Mouse (Mus musculus): ENCODE measurements around the gene Cnn3.

Cnn3 gene

DNA sequence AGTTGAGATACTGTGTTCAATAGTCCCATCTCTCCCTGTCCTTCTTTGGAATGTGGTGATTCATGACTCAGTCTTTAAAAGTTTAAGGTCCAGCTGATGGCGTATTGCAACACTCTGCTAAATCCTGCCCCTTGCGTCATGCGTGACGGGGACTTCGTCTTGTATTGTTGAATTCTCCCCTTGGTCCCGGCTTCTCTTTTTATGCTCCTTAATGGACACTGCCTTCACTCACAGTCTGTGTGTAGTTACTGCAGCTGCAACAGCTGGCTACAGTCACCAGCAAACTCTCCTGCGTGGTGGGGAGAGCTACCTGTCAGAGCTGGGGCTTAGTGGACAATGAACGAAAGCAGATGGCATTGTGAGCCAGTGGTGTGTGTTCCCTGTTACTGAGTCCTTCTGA, 23.2 kb downstream of the Cnn3 start:
- peak; percentile 35 to 54 for DNase-seq (ENCODE audit: low spot score in 2 of 2)

DNA sequence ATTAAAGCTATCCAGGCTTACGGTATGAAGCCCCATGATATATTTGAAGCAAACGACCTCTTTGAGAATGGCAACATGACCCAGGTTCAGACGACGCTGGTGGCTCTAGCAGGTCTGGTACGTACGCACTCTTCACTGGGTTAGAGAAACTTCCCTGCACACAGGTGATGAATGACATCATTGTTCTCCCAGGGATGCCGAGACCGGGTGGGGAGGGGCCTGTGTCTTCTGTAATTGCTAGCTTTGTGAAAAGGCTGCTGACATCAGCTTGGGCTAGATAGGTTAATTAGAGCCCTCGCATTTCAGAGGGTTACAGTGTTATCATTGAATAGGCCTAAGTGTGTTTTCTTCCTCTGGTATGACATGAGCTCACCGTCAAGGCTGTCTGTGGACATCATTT, 25.1 kb downstream of the Cnn3 start:
- DNase-seq (ENCODE audit: low spot score in 2 of 2): no peak

DNA sequence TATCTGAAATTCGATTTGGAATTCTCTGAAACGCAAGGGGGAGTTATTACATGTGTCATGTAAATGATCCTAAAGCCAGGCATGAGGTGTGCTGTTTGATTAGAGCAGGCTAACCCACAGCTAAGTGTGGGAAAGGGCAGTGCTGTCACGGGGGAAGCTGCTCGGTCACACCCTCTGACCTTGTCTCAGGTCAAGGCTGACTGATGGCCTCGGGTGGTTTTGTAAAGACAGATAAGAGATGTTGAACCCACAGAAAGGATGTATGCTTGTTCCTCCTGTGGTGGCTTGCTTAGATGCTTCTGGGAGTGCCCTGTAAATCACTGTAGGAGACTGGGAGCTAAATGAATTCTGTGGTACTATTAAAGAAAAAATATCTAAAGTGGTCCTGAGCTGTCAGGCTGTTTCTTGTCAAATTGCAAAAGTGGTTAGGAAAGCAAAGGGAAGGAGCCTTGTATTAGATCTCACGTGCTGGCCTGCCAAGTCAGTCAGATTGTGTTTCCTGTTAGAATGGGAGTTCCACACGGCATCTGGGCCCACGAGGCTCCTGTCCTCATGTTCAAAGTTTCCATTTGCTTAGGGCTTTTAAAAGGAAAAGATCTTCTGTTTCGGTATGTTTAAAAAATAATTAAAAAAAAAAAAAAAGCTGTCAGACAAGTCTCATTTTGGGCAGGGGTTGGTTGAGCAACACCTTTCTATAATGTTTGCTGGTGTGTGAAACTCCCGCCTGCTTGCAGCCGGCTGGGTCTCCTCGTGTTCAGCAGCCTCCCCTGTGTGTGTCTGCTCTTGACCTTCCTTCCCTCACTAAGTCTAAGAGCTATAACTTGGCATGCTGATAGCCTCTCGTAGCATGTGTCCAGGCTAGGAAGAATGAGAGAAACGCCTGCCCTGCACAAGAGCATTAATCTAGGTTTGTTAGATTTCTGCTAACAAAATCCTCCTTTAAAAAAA, 32.5 kb downstream of the Cnn3 start:
- DNase-seq (ENCODE audit: low spot score in 2 of 2): no peak

DNA sequence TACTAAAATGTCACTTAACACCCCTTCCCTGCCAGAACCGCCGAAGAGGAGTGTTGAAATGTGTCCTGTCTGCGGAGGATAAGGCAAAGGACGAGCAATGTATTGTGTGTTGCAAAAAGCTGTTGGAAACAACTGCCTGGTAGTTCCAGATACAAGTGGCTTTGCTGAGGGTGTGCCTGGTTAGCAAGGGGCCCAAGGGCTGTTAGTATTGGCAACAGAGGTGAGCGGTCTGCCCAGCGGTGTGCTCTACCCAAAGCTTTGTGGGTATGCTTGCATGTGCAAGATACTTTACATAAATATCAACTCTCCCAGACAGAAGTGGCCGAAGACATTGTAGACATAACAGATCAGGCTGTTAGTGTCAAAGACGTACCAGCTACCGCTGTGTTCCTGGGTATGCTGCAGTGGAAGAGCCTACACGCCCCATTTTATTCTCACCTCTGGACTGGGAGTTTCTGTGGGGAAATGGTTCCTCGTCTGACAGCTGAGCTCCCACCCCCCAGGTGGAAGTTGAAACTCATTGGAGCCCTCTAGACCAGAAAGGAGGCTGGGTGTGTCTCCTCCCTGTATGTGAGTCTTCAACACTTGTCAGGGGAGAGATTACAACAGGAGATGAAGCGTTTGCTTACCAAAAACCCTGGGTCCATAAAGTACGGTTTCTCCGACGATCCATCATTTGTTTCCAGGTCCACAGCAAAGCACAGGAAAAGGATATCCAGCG, 34.3 kb downstream of the Cnn3 start:
- DNase-seq (ENCODE audit: low spot score in 2 of 2): no peak

DNA sequence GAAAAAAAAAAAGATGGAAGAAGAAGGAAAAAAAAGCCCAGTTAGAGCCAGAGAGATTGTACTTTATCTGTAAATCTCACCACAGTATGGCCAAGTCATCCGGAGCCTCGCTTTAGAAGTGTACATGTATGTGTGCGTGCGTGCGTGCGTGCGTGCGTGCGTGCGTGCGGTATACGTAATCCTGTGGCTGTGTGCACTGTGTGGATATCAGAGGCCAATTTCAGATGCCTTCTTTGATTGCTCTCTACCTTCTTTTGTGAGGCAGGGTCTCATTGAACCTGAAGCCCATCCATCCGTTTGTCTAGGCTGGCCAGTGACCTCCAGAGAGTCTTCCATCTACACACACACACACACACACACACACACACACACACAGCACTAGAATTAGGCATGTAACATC, 35.2 kb downstream of the Cnn3 start:
- no peak for DNase-seq (ENCODE audit: low spot score in 2 of 2)

DNA sequence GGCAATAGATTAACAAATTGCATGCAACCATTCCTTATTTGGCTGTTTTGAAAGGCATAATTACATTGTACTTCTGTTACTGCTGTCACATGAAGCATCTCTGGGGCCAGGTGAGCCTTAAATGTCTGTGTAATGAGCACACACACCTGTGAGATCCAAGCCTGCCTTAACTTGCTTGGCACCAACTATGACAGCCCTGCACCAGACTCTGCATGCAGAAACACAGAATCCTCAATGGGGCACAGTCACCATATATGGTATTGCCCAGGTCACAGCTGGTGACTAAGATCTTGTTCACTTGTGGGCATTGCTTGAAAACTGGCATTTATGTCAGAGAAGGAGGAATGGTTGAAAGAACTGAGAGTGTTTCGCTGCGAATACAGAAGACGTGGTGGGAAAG, 36.5 kb downstream of the Cnn3 start:
- no peak for DNase-seq (ENCODE audit: low spot score in 2 of 2)

DNA sequence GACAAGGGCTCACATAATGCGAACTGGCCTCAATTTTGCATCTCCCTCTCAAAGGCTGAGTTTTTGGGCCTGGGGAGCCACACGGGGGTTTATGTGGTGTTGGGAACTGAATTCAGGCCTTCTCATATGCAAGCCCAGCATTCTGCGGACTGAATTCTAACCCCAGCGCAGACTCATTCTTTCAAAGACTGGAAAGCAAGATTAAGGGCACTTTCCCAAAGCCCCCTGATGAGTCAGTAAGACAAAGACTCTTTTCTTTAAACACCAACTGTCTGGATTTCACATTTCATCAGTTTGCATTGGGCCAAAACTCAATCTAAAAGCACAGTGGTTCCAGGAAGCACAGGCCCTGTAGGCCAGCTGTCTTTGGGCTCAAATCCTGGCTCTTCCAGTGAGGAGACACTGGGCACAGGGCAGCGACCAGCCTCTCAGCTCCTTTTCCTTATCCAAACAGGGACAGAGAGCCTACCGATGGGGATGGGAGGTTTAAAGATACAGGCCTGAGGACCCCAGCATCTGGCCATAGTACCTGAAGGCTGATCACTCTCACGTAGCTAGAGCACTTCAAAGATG, 38.5 kb downstream of the Cnn3 start:
- DNase-seq (ENCODE audit: low spot score in 2 of 2): no peak

DNA sequence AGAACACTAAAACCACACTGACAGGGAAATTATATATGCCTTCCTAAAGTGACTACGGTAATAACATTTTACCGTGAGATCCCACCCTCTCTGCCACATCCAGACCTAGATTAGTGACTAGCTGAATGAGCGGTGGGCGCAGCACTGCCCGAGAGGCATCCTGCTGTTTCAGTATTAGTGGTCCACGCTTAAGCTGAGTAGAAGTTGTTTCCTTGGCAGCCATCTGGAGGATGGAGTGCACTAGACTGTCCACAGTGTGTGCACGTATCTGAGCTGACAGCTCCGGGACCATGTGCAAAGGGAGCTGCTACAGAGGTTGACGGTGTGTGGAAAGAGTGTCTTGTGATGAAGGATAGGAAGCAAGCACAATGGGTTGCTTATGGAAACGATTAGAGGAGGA, 39.5 kb downstream of the Cnn3 start:
- no peak for DNase-seq (ENCODE audit: low spot score in 2 of 2)

DNA sequence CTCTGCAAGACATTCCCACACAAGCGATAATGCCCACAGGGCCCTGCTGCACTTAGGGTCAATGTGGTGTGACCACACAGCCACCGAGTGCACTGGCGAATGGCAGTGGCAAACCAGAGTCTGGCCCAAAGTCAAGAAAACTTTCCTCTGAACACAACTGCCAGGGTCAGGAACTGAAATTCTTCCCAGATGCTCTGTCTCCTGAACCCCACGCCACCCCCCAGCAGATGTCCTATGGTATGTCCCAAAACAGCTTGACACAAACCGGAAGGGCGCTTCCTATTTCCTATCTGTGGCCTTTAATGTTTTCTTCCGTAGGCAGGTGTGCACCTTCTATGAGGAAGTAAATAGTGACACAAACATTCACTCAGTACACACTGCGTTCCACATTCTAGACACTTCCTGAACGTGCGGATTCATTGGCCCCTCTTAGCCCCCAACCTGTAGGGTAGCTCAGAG, 40.8 kb downstream of the Cnn3 start:
- DNase-seq (ENCODE audit: low spot score in 2 of 2): no peak

DNA sequence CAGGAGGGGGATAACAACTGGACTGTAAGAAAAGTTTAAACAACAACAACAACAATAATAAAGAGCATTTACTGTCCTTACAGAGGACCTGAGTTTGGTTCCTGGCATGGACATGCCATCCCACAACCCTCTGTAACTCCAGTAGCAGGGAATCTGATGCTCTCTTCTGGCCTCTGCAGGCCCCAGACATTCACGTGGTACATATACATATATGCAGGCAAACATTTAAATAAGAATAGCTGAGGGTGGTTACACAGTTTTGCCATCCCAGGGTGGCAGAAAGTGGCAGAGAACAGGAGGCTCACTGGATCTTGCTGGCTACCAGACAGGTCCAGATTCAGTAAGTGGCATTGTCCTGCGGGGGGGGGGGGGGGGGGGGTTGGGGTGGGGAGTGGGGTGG, 41.8 kb downstream of the Cnn3 start:
- no peak for DNase-seq (ENCODE audit: low spot score in 2 of 2)

DNA sequence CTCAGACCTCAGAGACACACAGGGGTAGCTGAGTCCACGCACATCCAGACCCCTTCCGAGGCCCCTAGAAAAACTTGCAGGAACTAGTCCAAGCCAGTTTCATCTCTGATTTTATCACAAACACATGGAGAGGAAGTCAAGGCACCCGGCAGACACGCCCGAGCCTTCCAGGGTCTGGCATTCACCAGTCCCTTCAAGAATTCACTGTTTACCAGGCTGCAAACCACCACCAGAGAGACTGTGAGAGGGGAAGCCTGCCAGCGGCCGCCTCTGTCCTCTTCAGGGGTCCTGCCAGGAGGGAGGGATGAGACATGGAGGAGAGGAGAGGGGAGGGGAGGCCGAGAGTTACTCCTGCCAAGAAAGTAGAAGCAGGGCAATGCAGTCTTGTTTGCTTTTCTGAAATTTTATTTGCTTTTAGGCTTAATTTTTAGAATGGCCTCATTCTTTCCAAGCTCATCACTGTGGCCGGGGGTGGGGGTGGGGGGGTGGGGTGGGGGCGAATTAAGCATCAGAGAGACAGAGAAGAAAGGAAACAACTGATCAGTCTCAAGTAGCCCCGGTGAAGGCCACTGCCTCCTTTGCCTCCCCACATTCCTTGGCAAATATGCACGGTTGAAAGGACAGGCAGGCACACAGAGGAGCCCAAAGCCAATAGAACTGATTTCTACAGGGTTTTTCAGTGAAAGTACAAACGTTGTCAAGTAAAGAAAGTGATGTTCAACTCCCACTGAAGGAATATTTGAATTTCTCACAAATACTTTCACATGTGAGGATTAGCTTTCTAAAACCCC, 43.1 kb downstream of the Cnn3 start:
- DNase-seq (ENCODE audit: low spot score in 2 of 2): no peak

DNA sequence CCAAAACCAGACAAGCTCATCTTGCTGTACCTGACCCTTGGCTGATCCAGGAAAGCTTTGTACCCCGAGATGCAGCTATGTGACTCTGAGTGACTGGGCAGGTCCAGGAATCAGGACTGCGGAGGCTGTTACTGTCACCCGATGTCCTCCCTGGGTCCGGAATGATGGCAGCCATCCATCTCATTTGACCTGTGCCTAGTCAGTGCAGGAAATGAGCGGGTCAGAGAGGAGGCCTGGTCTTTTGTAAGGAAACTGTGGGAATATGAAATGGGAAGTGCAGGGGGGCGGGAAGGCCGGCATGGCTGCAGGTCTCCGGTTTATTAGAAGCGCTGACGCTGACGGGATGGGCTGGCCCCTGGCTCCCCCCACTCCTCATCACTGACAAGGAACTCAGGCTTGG, 45.4 kb downstream of the Cnn3 start:
- peak in 1 of 2 experiments; percentile 25 for DNase-seq (ENCODE audit: low spot score in 2 of 2)

DNA sequence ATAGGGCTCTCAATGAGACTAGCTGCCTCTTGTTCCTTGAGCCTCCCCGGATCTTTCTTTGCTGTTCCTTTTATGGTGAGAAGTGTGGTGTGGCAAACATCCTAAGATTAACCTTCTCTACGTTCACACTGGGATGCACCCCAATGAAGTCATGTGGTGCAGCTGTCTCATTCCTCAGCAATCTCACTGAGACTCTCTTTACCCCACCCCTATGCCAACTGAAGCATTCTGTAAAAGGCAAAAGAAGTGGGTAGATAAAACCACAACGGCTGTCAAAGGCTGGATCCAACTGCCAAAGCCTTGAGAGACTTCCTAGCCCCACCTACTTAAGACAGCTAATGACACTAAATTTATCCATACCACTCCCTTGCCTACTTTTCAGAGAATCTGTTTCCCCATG, 48.4 kb downstream of the Cnn3 start:
- DNase-seq (ENCODE audit: low spot score in 2 of 2): no peak

DNA sequence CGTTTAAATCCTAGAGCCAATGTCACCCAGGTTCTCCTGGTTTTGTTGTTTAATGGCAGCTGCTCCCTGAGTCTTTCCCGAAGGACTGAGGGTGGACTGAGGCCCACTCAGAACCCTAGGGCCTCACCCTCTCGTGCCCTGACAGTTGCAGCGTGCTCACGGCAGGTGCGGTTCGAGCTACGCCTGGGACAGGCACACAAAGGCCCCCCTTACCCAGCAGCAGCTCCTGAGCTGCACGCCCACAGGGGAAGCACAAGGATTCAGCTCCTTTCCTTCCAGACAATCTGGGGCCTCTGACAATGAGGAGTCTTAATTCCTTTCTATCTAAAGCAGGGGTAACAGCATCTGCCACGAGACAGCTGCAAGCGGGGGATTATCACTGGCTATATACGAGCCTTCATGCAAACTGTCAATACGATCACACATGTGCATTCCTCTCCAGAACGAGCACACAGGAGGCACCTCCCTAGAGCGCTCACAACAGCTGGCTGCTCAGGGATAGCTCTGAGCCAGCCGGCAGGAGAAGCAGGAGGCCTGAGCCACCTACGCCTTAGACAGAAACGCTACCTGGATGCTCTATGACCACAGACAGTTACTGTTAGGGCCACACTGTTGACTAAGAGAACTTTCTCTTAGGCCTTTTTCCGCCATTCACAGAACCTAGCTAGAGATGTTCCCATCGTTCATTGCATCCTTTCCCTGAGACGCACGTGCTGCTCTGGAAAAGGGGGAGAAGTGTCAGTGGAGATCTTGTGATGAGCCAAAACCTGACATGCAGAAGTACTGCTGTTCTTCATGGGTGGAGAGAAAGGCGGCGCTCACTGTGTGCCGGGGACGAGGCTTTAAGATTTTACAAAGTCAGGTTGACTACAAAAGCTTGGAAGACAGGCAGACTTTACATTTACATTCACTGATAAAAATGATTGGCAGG, 54.0 kb downstream of the Cnn3 start:
- DNase-seq (ENCODE audit: low spot score in 2 of 2): no peak

DNA sequence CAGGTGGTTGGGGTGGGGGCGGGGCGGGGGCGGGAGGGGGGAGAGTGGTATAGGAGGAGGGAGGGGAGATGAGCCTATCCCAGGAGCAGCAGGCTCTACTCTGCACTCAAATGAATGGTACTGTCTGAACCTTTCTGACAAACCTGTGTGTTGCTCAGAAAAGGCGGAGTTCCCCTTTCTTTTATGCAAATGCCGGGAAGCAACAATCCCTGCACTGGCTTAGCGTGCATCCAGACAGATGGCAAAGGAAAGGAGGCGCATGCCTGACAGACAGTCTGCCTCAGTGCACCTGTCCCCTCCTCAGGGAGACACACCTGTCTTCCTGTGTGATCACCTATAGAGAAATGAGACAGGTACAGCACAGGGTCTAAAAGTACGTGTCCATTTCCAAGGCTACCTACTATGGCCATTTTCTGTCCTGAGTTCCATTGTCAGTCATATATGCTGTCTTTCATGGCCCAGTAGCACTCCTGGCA, 54.7 kb downstream of the Cnn3 start:
- no peak for DNase-seq (ENCODE audit: low spot score in 2 of 2)

DNA sequence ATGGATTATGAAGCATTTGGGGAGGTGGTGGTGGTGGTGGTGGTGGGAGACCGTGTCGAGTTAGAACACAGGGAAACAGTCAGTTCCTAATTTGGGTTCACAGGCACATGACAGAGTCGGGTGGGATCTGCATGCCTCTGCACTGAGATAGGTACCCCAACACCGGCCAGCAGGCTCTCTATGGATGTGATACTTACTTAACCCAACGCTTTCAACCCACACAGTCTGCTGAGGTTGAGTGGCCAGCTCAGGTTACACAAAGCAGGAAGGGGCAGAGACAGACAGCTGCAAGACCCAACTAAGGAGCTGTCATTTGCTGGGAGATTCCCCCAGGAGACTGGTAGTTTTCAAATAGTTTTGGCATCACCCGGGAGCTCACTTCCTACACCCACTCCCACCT, 55.3 kb downstream of the Cnn3 start:
- no peak for DNase-seq (ENCODE audit: low spot score in 2 of 2)

DNA sequence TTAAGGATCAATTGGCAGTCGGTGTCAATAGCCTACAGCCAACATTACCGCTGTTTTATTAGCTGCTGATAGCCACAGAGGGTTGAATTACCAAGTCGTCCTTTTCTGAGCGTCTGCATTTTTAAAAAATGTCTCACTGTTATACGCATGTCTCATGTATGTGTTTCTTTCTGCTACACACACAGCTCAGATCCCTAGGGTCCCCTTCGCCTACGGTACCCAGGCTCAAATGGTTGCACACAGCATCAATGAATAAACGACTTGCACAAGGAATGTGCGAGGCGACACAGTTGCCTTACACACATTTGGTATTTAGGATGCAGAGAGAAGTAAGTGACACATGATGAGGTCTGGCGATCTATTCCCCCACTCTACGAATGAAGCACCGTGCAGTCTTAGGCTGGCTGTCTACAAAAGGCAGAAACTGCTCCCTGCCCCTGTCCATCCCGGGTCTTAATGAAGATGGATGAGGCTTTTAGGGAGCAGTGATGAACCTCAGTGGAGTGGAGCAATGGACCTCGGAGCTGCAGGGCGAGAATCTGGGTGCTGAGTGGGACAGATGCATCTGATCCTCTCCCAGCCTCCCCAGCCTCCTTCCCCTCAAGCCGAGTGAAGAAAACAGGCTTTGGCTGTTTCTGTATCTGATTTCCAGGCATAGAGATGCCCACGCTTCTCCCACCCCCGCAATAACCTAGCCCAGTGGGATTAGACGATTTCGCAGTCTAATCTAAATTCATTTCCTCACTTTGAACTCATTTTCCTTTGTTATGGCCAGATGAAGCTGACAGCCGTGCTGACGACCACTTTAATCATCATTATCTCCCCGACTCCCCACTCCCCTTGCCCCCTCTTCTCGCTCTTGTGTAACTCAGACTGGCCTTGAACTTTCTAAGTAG, 57.2 kb downstream of the Cnn3 start:
- DNase-seq (ENCODE audit: low spot score in 2 of 2): no peak

DNA sequence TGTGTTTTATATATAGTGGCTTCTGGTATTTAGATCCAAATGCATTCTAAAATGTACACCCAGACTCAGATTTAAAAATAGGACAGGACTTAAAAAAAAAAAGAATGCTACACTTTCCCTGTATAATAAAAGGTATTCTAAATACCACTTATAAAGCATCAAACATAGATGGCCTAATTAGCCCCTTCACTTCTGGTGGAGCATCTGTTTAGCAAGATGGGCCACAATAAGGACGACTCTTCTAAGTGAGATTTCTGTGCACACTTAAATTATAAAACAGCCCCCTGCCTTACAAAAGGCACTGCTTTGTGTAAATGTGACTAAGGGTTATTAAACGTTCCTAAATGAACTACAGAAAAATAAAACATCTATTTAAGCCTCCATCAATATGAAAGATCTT, 58.9 kb downstream of the Cnn3 start:
- no peak for DNase-seq (ENCODE audit: low spot score in 2 of 2)

DNA sequence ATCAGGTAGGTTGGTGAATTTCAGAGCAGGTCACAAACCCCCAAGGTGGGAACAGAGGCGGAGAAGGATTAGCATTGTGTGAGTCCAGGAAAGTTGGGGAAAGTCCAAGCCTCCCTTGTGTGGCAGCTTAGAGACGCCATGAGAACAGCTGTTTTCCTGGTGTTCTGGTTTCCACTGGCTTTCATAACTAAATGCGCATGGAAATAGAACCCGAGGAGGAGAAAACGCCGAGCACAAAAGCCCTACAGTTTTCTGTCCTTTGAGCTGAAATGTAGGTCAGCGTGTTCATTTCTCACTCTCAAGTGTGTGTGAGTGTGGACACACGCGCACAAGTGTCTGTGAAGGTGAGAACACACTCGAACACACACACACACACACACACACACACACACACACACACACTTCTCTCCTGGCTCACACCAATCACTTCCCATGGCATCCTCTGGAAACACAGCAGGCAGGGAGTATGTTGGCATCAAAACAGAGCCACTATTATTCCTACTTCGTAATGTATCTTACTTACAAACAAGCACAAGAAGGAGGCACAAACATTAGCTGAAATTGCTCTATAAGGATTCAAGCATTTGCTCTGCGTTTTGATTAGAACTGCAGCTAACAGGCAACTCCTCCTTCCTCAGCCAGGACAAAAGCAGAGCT, 63.3 kb downstream of the Cnn3 start:
- no peak for DNase-seq (ENCODE audit: low spot score in 2 of 2)

All from heart, adult 9 months (tissue).